Mouse (Mus musculus) myocyte (in vitro differentiated cells): ENCODE results near the gene Slc30a4. TPM values are rescaled to one million over a fixed set of nuclear protein-coding genes. Genes with fewer than 3 reads are reported as not detected.

Experiments used
- H3K27me3 ChIP-seq: one replicate; pipeline ENCODE4 v1.6.1; 2011; ENCODE audit not compliant: control insufficient read depth, insufficient read depth, insufficient read length
- H3K36me3 ChIP-seq: one replicate; pipeline ENCODE4 v1.6.1; 2011; ENCODE audit not compliant: control insufficient read depth, insufficient read depth
- H3K4me2 ChIP-seq: one replicate; pipeline ENCODE4 v1.6.1; 2011; ENCODE audit warnings: low read depth, control low read depth
- H3K4me3 ChIP-seq: one replicate; pipeline ENCODE4 v1.5.1; 2011; ENCODE audit warnings: mild to moderate bottlenecking, control low read depth, moderate library complexity
- H3K79me2 ChIP-seq: one replicate; pipeline ENCODE4 v1.6.1; 2011; ENCODE audit not compliant: control insufficient read depth, insufficient read depth
- H3ac ChIP-seq: one replicate; pipeline ENCODE4 v1.6.1; 2011; ENCODE audit not compliant: control insufficient read depth, insufficient read length
- CEBPB ChIP-seq: IDR thresholded peaks from 2 replicates; pipeline ENCODE4 v1.6.1; 2011; ENCODE audit warnings: mild to moderate bottlenecking, moderate library complexity; ENCODE audit not compliant: poor library complexity, insufficient read depth, severe bottlenecking
- E2F4 ChIP-seq: IDR thresholded peaks from one replicate; pipeline ENCODE4 v1.6.1; 2011; ENCODE audit warnings: mild to moderate bottlenecking, control low read depth, moderate library complexity; ENCODE audit not compliant: insufficient read depth
- MAX ChIP-seq: IDR thresholded peaks from one replicate; pipeline ENCODE4 v1.6.1; 2011; ENCODE audit warnings: low read depth, mild to moderate bottlenecking, control low read depth
- MYOD1 ChIP-seq, 3 experiments: IDR thresholded peaks; one replicate each; pipeline ENCODE4 v1.6.1; 2011; ENCODE audit warnings: control low read depth in 2 of 3, low read depth in 2 of 3, mild to moderate bottlenecking in 2 of 3, moderate library complexity in 1 of 3; ENCODE audit not compliant: insufficient read length in 2 of 3, control insufficient read depth in 1 of 3
- MYOG ChIP-seq, 3 experiments: IDR thresholded peaks; one replicate each; pipeline ENCODE4 v1.6.1; 2011; ENCODE audit warnings: control low read depth in 2 of 3, low read depth in 2 of 3, mild to moderate bottlenecking in 2 of 3; ENCODE audit not compliant: insufficient read length in 2 of 3, control insufficient read depth in 1 of 3, insufficient read depth in 1 of 3
- POLR2A ChIP-seq: IDR thresholded peaks from one replicate; pipeline ENCODE4 v1.6.1; 2011; ENCODE audit warnings: low read depth, mild to moderate bottlenecking, control low read depth, moderate library complexity; ENCODE audit not compliant: insufficient read length
- POLR2AphosphoS2 ChIP-seq: IDR thresholded peaks from one replicate; pipeline ENCODE4 v1.6.1; 2011; ENCODE audit warnings: low read depth, control low read depth; ENCODE audit not compliant: insufficient read length
- REST ChIP-seq: IDR thresholded peaks from one replicate; pipeline ENCODE4 v1.6.1; 2011; ENCODE audit warnings: mild to moderate bottlenecking, control low read depth, moderate library complexity; ENCODE audit not compliant: insufficient read depth, insufficient read length
- SRF ChIP-seq: IDR thresholded peaks from one replicate; pipeline ENCODE4 v1.6.1; 2011; ENCODE audit warnings: low read depth; ENCODE audit not compliant: control insufficient read depth, insufficient read length
- TCF12 ChIP-seq: IDR thresholded peaks from one replicate; pipeline ENCODE4 v1.6.1; 2011; ENCODE audit warnings: mild to moderate bottlenecking, control low read depth; ENCODE audit not compliant: poor library complexity, insufficient read depth, severe bottlenecking
- TCF3 ChIP-seq: IDR thresholded peaks from one replicate; pipeline ENCODE4 v1.6.1; 2011; ENCODE audit warnings: low read depth, control low read depth; ENCODE audit not compliant: insufficient read length
- USF1 ChIP-seq: IDR thresholded peaks from one replicate; pipeline ENCODE4 v1.6.1; 2011; ENCODE audit warnings: low read depth, mild to moderate bottlenecking, control low read depth, moderate library complexity
- polyA plus RNA-seq: library from polyadenylated mRNA; unstranded; fragments of >200 nt; fragmentation: generic; extraction: Trizol; gene quantifications from one replicate; pipeline ENCODE4 v1.2.1, GENCODE M21; 2012; ENCODE audit warnings: missing spikeins

The Slc30a4 gene
- polyA plus RNA-seq, 1 experiment, result 17.7 TPM

DNA sequence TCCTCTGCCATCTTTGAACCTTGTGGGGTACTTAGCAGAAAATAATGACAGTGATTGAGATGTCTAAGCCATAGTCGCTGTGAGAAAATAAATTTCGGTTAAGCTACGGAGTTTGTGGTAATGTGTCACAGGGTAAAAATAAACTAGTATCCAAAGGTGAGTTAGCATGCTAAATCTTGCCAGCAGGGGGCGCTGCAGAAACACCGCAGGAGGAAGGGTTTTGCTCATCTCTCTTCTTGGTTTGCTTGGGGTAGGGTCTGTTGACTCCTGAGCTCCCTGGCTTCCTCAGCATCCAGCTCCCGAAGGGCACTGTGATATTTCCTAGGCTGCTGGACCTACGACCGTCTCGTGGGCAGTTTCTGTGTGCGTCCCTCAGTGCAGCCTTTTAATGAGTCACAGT is 23.1 kb upstream of the Slc30a4 start:
- no peaks in the 10 kb centered on the region for H3K36me3 ChIP-seq
- no peak overlapping the region for H3K4me2 ChIP-seq
- H3K79me2 ChIP-seq, result no peaks in the 10 kb centered on the region
- TF ChIP-seq REST (no peak), MYOD1 (IDR thresholded peaks at IDR 0.05; ENCODE audit: control insufficient read depth in 1 of 3, insufficient read length in 2 of 3, low read depth in 2 of 3) (no peak), USF1 (no peak), MYOG (IDR thresholded peaks at IDR 0.05; ENCODE audit: control insufficient read depth in 1 of 3, insufficient read depth in 1 of 3, insufficient read length in 2 of 3, low read depth in 2 of 3) (no peak), POLR2AphosphoS2 (no peak), POLR2A (no peak), E2F4 (no peak), CEBPB (no peak), SRF (no peak), TCF3 (no peak), MAX (no peak), TCF12 (no peak)
- no peak overlapping the region for H3K4me3 ChIP-seq
- H3K27me3 ChIP-seq, result no peaks in the 10 kb centered on the region
- H3ac ChIP-seq, result no peak overlapping the region

DNA sequence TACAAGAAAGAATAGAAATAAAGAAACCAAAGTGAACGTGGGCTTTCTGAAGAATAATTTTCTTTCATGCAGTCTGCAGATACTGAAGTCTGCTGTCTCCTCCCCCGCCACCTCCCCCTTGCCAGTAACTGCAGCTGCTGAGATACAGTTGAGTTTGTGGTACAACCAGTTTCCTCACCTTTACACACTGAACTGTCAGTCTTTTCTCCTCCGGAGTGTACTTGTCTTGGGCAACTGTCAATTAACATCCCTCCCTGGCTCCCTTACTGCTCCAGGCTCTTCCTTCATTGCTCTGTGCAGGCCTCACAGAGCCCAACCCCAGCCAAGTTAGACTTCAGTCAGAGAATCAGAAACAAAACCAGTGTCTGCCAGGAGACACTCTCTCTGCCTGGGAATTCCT is 18.1 kb upstream of the Slc30a4 start:
- no peak overlapping the region for H3ac ChIP-seq
- no peaks in the 10 kb centered on the region for H3K79me2 ChIP-seq
- H3K4me2 ChIP-seq, result no peak overlapping the region
- H3K4me3 ChIP-seq, result no peak overlapping the region
- no peaks in the 10 kb centered on the region for H3K36me3 ChIP-seq
- TF ChIP-seq SRF (no peak), POLR2A (no peak), MYOD1 (IDR thresholded peaks at IDR 0.05; ENCODE audit: control insufficient read depth in 1 of 3, insufficient read length in 2 of 3, low read depth in 2 of 3) (no peak), POLR2AphosphoS2 (no peak), MYOG (IDR thresholded peaks at IDR 0.05; ENCODE audit: control insufficient read depth in 1 of 3, insufficient read depth in 1 of 3, insufficient read length in 2 of 3, low read depth in 2 of 3) (no peak), E2F4 (no peak), TCF12 (no peak), USF1 (no peak), CEBPB (no peak), TCF3 (no peak), REST (no peak)
- no peaks in the 10 kb centered on the region for H3K27me3 ChIP-seq

- H3ac ChIP-seq, result no peak overlapping the region
- no peak overlapping the region for H3K4me2 ChIP-seq
- TF ChIP-seq CEBPB (no peak), POLR2A (no peak), TCF3 (no peak), USF1 (no peak), E2F4 (no peak), MYOD1 (IDR thresholded peaks at IDR 0.05; ENCODE audit: control insufficient read depth in 1 of 3, insufficient read length in 2 of 3, low read depth in 2 of 3) (no peak), SRF (no peak), TCF12 (no peak), REST (no peak), MAX (no peak), POLR2AphosphoS2 (no peak), MYOG (IDR thresholded peaks at IDR 0.05; ENCODE audit: control insufficient read depth in 1 of 3, insufficient read depth in 1 of 3, insufficient read length in 2 of 3, low read depth in 2 of 3) (no peak)
- no peaks in the 10 kb centered on the region for H3K27me3 ChIP-seq
- no peaks in the 10 kb centered on the region for H3K79me2 ChIP-seq
- no peak overlapping the region for H3K4me3 ChIP-seq
- no peaks in the 10 kb centered on the region for H3K36me3 ChIP-seq
These were observed 16.8 kb upstream of the Slc30a4 start for GRCm38 (mm10) chr2:122719232-122719631.

GRCm38 (mm10) chr2:122716301-122716842 is 13.9 kb upstream of the Slc30a4 start:
- Histone ChIP-seq H3K79me2 (no peaks in the 10 kb centered on the region), H3ac (no peak overlapping the region), H3K4me3 (no peak overlapping the region), H3K4me2 (peak overlapping the region; percentile 24), H3K36me3 (no peaks in the 10 kb centered on the region), H3K27me3 (no peaks in the 10 kb centered on the region)
- no peak for TF ChIP-seq MAX
- TF ChIP-seq SRF, result no peak
- no peak for TF ChIP-seq E2F4
- no peak for TF ChIP-seq POLR2AphosphoS2
- TF ChIP-seq MYOG (IDR thresholded peaks at IDR 0.05; ENCODE audit: control insufficient read depth in 1 of 3, insufficient read depth in 1 of 3, insufficient read length in 2 of 3, low read depth in 2 of 3), result no peak
- no peak for TF ChIP-seq MYOD1 (IDR thresholded peaks at IDR 0.05; ENCODE audit: control insufficient read depth in 1 of 3, insufficient read length in 2 of 3, low read depth in 2 of 3)
- no peak for TF ChIP-seq TCF3
- TF ChIP-seq REST, result no peak
- TF ChIP-seq TCF12, result no peak
- no peak for TF ChIP-seq POLR2A
- TF ChIP-seq CEBPB, result no peak
- TF ChIP-seq USF1, result no peak
